Mouse (Mus musculus): ENCODE data around the gene Hps6.
A peak's percentile ranks its signal among the peaks of the same experiment; 100 is the strongest.

The Hps6 gene

DNA sequence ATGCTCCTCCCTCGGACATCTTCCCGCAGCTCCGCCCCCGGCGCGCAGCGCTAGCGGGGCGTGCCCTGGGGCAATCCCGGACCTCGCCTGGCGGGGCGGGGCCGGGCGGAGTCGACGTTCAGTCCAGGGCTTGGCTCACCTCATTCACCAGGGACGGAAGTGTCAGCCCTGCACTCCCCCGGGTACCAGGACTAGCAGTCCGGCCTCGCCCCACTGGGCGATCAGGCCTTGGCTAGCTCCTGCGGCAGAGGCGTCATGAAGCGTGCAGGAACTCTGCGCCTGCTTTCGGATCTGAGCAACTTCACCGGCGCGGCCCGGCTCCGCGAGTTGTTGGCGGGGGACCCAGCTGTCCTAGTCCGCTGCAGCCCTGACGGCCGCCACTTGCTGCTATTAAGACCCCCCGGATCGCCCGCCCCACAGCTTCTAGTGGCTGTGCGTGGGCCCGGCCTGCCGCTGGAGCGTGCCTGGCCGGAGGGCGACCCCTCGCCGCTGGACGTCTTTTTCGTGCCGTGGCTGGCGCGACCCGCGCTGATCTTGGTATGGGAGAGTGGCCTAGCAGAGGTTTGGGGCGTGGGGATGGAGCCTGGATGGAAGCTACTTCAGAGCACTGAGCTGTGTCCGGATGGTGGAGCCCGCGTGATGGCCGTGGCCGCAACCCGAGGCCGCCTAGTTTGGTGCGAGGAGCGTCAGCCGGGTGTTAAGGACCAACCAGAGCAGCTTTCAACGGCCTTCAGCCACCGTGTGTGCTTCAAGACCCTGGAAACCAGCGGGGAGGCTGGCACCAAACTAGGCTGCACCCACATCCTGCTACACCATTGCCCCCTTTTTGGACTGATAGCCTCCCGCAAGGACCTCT lies at the start of gene Hps6:
Hps6 (plus strand) TSS at position 138 of the 856 bp plus-strand sequence.
- peak; percentile 86 for DNase-seq (ENCODE audit: low read depth, low spot score)

- no peak for DNase-seq (ENCODE audit: low read depth, low spot score)
Measured at GRCm38 (mm10) chr19:45956736-45957135, 46.6 kb upstream of the Hps6 start.

DNA sequence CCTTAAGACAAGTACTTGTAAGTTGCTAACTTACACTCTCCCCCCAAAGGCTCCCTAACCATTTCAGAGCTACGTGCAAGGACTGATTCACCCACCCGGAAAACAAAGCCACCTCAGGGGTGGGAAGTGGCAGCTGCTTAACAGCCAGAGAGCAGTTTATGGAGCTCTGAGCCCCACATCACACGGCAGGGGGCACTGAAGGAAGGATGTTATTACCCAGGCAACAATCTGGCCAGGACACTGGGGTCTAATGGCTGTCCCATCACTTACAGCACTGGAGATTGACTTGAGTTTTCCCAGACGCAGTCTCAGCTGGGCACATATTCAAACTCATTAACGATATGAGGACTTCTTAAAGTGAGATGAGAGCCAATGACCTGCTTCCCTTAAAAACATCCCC lies 42.5 kb upstream of the Hps6 start:
- DNase-seq (ENCODE audit: low read depth, low spot score) = no peak

DNA sequence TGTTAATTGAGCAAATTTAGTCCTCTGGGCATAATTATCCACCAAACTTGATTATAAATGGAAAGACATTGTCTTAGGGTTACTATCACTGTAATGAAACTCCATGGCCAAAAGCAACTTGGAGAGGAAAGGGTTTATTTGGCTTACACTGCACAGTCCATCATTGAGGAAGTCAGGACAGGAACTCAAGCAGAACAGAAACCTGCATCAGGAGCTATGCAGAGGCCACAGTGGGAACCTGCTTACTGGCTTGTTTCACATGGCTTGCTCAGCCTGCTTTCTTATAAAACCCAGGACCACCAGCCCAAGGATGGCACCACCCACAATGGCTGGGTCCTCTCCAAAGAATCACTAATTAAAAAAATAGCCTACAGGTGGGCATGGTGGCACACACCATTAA lies 18.9 kb upstream of the Hps6 start:
- no peak for DNase-seq (ENCODE audit: low read depth, low spot score)

DNA sequence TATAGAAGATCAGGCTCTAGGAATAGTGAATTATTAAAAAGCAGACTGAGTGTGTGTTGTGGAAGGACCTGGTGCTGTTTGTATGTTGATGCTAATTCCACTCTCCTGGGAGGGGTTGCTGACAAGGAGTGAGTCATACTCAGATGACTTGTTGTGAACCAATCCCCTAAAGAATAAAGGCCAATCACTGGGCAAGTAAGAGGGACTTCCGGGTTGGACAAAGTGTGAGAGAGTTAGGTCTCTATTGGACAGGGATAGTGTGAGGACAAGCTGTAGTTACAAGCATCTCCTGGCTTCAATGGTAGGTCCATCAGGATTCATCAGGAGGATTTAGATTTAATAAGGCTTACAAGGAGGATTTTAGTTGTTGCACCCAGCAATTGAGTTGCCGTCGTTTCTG lies 15.1 kb upstream of the Hps6 start:
- no peak for DNase-seq (ENCODE audit: low read depth, low spot score)

DNA sequence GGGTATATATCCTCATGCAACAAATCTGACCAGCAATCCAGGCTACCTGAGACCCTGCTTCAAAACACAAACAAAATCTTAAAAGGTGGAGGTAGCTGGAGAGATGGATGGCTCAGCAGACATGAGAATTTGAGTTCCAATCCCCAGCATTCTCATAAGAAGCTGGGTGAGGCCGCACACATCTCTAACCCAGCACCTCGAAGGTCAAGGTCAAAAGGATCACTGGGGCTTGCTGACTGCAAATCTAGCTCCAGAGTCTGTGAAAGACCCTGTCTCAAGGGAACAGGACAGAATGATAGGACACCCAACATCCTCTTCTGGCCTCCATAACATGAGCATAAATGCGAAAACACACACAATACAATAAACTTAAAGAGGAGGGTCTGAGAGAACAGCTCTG lies 12.1 kb upstream of the Hps6 start:
- peak; percentile 40 for DNase-seq (ENCODE audit: low read depth, low spot score)

GRCm38 (mm10) chr19:45993441-45993840 lies 9.9 kb upstream of the Hps6 start:
- DNase-seq (ENCODE audit: low read depth, low spot score) = peak; percentile 81

DNA sequence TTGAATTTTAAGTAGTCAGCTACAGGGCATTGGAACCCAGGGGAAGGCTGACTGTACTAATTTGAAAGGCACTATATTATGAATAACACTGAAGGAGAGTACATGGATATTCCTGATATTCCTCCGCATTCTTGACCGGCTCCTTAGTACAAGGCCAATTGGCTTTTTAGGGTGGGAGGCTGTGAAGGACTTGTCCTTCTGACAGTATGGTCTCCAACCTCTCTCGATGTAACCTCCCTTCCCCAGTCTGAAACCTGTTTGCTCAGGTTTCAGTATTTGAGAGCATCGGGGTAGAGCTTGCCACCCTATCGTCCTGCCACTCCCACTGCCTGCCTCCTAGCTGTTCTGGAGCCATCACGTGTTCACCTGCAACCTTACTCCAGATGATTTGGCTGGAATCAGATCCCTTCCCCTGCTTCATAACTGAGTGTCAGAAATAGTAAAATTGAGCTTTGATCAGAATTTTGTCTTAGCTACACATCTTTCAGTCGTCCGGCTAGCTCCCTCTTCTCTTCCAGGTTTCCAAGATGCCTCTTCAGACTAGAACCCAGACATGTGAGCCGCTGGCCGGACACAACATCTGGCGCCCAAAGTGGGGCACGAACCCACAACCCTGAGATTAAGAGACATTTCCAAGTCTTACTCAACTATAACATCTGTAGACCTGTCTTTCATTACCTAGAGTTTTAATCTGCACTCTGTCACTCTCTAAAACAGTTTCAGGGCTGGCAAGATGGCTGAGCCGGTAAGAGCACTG lies 9.1 kb upstream of the Hps6 start:
- DNase-seq (ENCODE audit: low read depth, low spot score) = peak; percentile 79

- no peak for DNase-seq (ENCODE audit: low read depth, low spot score)
Measured at GRCm38 (mm10) chr19:45997365-45997764, 5.9 kb upstream of the Hps6 start.

GRCm38 (mm10) chr19:45997785-45998693 lies 5.3 kb upstream of the Hps6 start, which contains the start of gene Armh3:
Gene Armh3, minus strand, starts transcription at chr19:45998488.
- peak; percentile 95 for DNase-seq (ENCODE audit: low read depth, low spot score)

DNA sequence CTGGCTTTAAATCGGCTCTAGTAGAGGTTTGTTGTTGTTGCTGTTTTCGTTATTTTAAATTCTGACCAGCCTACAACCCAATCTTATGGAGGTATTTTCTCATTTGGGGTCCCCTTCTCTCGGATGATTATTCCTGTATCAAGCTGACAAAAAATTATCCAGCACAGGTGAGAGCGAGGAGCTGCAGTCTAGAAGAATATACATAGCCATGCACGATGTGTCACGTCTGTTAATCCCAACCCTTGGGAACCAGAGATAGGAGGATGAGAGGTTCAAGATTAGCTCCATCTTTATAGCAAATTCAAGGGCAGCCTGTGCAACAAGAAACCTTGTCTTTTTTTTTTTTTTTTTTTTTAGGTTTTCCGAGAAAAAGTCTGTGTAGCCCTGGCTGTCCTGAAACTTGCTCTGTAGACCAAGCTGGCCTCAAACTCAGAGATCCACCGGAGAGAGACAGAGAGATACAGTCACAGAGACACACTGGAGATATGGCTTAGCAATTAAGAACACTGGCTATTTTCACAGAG lies 4.6 kb upstream of the Hps6 start:
- no peak for DNase-seq (ENCODE audit: low read depth, low spot score)

GRCm38 (mm10) chr19:45999378-45999777 lies 3.9 kb upstream of the Hps6 start:
- DNase-seq (ENCODE audit: low read depth, low spot score) = no peak

DNA sequence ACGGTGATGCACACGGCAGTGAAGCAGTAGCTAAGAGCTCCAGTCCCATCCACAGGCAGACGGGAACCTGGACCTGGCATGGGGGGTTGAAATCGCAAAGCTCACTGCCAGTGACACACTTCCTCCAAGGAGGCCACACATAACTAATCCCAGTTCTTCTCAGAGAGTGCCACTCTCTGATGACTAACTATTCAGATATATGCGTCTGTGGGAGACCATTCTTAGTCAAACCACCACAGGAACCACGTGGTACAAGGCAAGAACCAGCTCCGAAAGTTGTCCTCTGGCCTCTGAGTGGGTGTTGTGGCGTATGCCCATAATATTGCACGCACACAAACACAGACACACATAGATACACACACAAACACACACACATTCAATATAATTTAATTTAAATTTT lies 1.0 kb upstream of the Hps6 start:
- no peak for DNase-seq (ENCODE audit: low read depth, low spot score)

- no peak for DNase-seq (ENCODE audit: low read depth, low spot score)
Measured at GRCm38 (mm10) chr19:46004814-46005466, 1.6 kb downstream of the Hps6 start.

GRCm38 (mm10) chr19:46005680-46006079 lies 2.4 kb downstream of the Hps6 start:
- no peak for DNase-seq (ENCODE audit: low read depth, low spot score)

GRCm38 (mm10) chr19:46014572-46015178 lies 11.4 kb downstream of the Hps6 start:
- DNase-seq (ENCODE audit: low read depth, low spot score) = peak; percentile 96

GRCm38 (mm10) chr19:46016023-46016422 lies 12.7 kb downstream of the Hps6 start:
- DNase-seq (ENCODE audit: low read depth, low spot score) = no peak

- no peak for DNase-seq (ENCODE audit: low read depth, low spot score)
Measured at GRCm38 (mm10) chr19:46024959-46025358, 21.7 kb downstream of the Hps6 start.

DNA sequence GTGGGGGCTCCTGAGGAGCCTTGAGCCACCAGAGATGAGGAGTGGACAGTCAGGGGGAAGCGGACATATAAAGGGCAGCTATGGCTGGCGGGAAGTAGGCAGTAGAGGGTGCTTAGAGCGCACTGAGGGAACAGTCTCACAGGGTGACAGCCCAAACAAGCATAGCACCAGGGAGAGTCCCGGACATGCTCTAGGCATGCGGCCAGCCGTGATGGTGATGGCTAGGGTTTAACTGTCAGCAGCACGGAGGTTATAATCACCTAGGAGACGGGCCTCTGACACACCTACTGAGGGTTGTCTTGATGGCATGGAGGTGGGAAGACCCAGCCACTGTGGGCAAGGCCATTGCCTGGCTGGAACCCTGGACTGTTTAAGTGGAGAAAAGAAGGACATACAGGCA lies 23.3 kb downstream of the Hps6 start:
- DNase-seq (ENCODE audit: low read depth, low spot score) = no peak

DNA sequence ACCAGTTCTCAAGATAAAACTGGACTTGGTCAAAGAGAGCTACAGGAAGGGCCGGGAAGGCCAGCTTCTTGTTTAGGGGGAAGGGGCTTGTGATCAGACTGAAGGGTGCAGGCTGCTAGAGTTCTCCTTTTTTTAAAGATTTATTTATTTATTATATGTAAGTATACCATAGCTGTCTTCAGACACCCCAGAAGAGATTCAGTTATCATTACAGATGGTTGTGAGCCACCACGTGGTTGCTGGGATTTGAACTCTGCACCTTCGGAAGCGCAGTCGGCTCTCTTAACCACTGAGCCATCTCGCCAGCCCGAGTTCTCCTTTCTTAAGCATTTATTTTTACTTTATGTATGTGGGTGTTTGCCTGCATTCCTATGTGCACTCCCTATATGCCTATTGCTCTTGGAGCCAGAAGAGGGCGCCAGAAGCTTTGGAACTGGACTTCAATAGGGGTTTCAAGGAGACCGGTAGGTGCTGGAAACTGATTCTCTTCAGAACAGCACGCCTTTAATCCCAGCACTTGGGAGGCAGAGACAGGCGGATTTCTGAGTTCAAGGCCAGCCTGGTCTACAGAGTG lies 25.5 kb downstream of the Hps6 start:
- peak; percentile 86 for DNase-seq (ENCODE audit: low read depth, low spot score)

All from ES-CJ7 (cell line).